Mouse (Mus musculus) kidney, postnatal 0 days (tissue): ENCODE data around the gene Fkbp8. TPM values are rescaled to one million over a fixed set of nuclear protein-coding genes. Genes with fewer than 3 reads are reported as not detected.

Experiments
- ATAC-seq: fragments of 200-750 bp; cut with Nextera tagmentation; replicated peaks from 2 replicates; pipeline ENCODE4 v1.8.0; 2017; ENCODE audit warnings: low read depth, moderate number of reproducible peaks, moderate TSS enrichment, moderate library complexity; ENCODE audit not compliant: low FRiP score
- DNase-seq: peaks from one replicate; pipeline ENCODE4 v3.0.0-alpha.2; 2016; ENCODE audit warnings: low spot score
- H3K27ac ChIP-seq: fragments of 300-500 bp; sonication (generic); 2 replicates; pipeline ENCODE4 v1.5.1; 2014; ENCODE audit warnings: mild to moderate bottlenecking
- H3K27me3 ChIP-seq: fragments of 300-500 bp; sonication (generic); 2 replicates; pipeline ENCODE4 v1.6.1; 2014; ENCODE audit warnings: low read length, mixed read lengths; ENCODE audit not compliant: insufficient read depth
- H3K36me3 ChIP-seq: fragments of 300-500 bp; sonication (generic); 2 replicates; pipeline ENCODE4 v1.6.1; 2014; ENCODE audit warnings: low read length, mixed read lengths; ENCODE audit not compliant: insufficient read depth
- H3K4me1 ChIP-seq: fragments of 300-500 bp; sonication (generic); replicated peaks from 2 replicates; pipeline ENCODE4 v1.6.1; 2014; ENCODE audit warnings: antibody characterized with exemption, low read length, mixed read lengths; ENCODE audit not compliant: insufficient read depth
- H3K4me2 ChIP-seq: fragments of 300-500 bp; sonication (generic); 2 replicates; pipeline ENCODE4 v1.6.1; 2014; ENCODE audit warnings: mild to moderate bottlenecking, low read length, moderate library complexity, mixed read lengths
- H3K4me3 ChIP-seq: fragments of 300-500 bp; sonication (generic); replicated peaks from 2 replicates; pipeline ENCODE4 v1.5.1; 2014; ENCODE audit warnings: low read depth, low read length
- H3K9ac ChIP-seq: fragments of 300-500 bp; sonication (generic); 2 replicates; pipeline ENCODE4 v1.6.1; 2014; ENCODE audit warnings: low read depth, low read length
- H3K9me3 ChIP-seq: fragments of 300-500 bp; sonication (generic); replicated peaks from 2 replicates; pipeline ENCODE4 v1.6.1; 2016; ENCODE audit warnings: low read length, inconsistent platforms, mixed read lengths
- CTCF ChIP-seq: IDR thresholded peaks from 2 replicates; pipeline ENCODE4 v1.5.1; 2016; ENCODE audit warnings: antibody characterized with exemption, low read depth, mild to moderate bottlenecking, moderate library complexity
- WGBS: fragments of 180-500 bp; shearing (Covaris S2); extraction: QIAGEN DNeasy Blood & Tissue Kit; methylation state at CpG from one replicate; pipeline ENCODE4 v1.1.7; 2014; 5-methylcytosine and 5-hydroxymethylcytosine counted together
- polyA plus RNA-seq: library from polyadenylated mRNA; unstranded; fragments of >200 nt; fragmentation: Nextera tagmentation; extraction: Ambion mirVana; gene quantifications from 2 replicates; pipeline ENCODE4 v1.2.1, GENCODE M21; 2015

The Fkbp8 gene
- polyA plus RNA-seq, 1 experiment from 2014 or later: 249 TPM

DNA sequence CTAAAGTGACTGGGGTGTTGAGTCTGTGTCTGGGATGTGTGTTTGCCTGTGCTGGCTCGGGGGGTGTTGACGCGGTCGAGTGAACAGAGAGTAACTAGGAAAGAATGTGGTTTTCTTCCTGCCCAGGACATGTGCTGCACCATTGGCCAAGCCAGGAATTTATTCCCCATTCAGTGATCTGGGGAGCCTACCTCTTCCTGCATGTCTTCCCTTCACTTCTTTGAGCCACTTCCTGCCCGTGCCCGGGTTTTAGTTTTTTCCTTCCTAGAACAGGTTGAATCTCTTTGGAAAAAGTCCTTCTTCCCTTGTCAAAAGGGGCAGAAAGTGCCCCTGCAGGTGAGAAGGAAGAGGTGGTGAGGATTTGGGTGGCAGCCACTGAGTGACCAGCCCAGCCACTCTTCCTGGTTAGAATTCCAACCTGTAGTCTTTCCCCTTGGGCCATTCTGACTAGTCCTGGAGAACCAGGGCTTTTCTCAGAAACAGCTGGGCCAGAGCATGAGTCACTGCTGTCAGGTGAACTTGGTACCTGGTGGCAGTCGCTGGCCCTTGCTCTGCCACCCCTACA lies 13.1 kb downstream of the Fkbp8 start:
- H3K27me3 ChIP-seq: no peaks in the 10 kb centered on the region
- 0 out of 2 replicates have a peak, but pooled peaks cover 11% of the 10 kb centered on the region for H3K4me1 ChIP-seq
- H3K36me3 ChIP-seq: 0 out of 2 replicates have a peak, but pooled peaks cover 10% of the 10 kb centered on the region
- ATAC-seq (no peak), DNase-seq (peak; percentile 71)
- H3K9ac ChIP-seq: peak overlapping the region; percentile 79; the same call in 1 of the 2 replicates
- peak overlapping the region; percentile 73 for H3K4me3 ChIP-seq
- H3K27ac ChIP-seq: peak overlapping the region; percentile 87
- H3K9me3 ChIP-seq: no peaks in the 10 kb centered on the region
- 21% methylated on average over 7 of the region's 7 CpGs for WGBS
- H3K4me2 ChIP-seq: peak overlapping the region; percentile 85
- 0 out of 2 replicates have a peak, but pooled peaks have one; percentile 3 for TF ChIP-seq CTCF

DNA sequence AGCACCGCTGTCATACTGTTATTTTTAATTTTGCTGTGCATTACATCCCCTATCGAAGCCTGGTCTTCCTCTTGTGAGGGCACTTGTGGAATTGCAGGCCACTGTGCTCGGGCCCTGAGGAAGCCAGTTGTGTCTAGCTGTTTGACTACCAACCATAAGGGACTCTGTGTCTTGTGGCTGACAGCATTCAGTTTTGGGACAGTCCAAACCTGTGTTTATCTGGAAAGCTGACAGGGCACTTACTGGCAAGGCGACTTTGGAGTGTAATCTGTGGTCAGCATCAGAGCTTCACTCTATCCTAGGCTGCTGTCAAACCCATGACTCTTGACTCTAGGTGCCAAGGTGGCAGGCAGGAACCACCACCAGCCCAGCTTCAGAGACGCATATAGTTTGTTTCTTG lies 13.6 kb downstream of the Fkbp8 start:
- no peak for DNase-seq
- Histone ChIP-seq H3K27ac (peak overlapping the region; percentile 87; the same call in 1 of the 2 replicates), H3K36me3 (0 out of 2 replicates have a peak, but pooled peaks cover 6% of the 10 kb centered on the region), H3K4me1 (0 out of 2 replicates have a peak, but pooled peaks cover 11% of the 10 kb centered on the region), H3K9ac (peak overlapping the region; percentile 27; the same call in 1 of the 2 replicates), H3K27me3 (no peaks in the 10 kb centered on the region), H3K9me3 (no peaks in the 10 kb centered on the region), H3K4me2 (peak overlapping the region; percentile 85), H3K4me3 (peak overlapping the region; percentile 73)
- ATAC-seq: no peak
- TF ChIP-seq CTCF: no peak
- WGBS: 73% methylated on average over 5 of the region's 5 CpGs

DNA sequence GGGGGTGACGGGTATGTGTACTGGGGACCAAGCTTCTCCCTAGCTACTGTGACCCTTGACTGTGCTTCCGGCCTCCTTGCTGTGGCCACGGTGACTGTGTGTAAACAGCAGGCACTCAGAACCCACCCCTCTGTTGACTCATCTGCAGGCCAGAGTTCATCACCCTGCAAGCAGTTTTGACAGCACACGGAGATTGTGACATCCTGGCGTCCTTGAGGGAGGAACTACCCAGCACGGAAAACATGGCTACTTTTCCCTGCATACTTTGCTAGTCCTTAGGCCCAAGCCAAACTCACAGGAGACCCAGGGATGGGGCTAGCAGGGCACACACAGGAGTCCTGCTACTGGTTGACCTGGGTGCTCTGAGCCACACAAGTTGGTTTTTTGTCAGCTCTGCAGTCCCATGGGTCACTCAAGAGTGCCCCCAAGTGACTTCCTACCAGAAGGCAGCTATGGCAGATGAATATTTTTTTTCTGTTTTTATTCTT lies 16.7 kb downstream of the Fkbp8 start:
- H3K27ac ChIP-seq: peak overlapping the region; percentile 48; the same call in 1 of the 2 replicates
- H3K4me3 ChIP-seq: no peak overlapping the region
- no peak overlapping the region for H3K4me2 ChIP-seq
- TF ChIP-seq CTCF: peak; percentile 50
- 0 out of 2 replicates have a peak overlapping the region, but pooled peaks have one; percentile 10 for H3K9ac ChIP-seq
- 0 out of 2 replicates have a peak, but pooled peaks cover 16% of the 10 kb centered on the region for H3K4me1 ChIP-seq
- H3K36me3 ChIP-seq: no peaks in the 10 kb centered on the region
- H3K9me3 ChIP-seq: no peaks in the 10 kb centered on the region
- ATAC-seq: no peak
- no peaks in the 10 kb centered on the region for H3K27me3 ChIP-seq
- DNase-seq: no peak
- 54% methylated on average over 6 of the region's 6 CpGs for WGBS

DNA sequence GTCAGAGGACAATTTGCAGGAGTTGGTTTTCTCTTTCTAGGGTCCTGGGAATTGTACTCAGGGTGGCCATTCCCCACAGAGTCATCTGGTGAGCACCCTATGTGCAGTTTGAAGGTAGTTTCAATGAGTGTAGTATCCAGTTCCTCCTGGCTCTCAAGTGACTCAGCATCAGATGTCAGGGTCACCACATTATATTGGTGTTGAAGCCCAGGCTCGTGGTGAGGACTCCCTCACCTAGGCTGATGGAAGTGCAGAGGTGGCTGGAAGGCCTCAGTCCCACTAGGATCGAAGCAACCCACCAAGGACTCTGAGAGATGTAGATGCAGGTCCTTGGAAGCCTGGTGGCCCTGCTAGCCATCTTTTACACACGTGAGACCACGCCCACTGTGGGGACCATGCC lies 18.9 kb downstream of the Fkbp8 start:
- no peak overlapping the region for H3K4me3 ChIP-seq
- DNase-seq (no peak), ATAC-seq (no peak)
- H3K27me3 ChIP-seq: no peaks in the 10 kb centered on the region
- H3K9ac ChIP-seq: no peak overlapping the region
- 77% methylated on average over 4 of the region's 4 CpGs for WGBS
- H3K4me2 ChIP-seq: no peak overlapping the region
- no peak for TF ChIP-seq CTCF
- 0 out of 2 replicates have a peak, but pooled peaks cover 9% of the 10 kb centered on the region for H3K4me1 ChIP-seq
- no peak overlapping the region for H3K27ac ChIP-seq
- H3K9me3 ChIP-seq: no peaks in the 10 kb centered on the region
- H3K36me3 ChIP-seq: no peaks in the 10 kb centered on the region

DNA sequence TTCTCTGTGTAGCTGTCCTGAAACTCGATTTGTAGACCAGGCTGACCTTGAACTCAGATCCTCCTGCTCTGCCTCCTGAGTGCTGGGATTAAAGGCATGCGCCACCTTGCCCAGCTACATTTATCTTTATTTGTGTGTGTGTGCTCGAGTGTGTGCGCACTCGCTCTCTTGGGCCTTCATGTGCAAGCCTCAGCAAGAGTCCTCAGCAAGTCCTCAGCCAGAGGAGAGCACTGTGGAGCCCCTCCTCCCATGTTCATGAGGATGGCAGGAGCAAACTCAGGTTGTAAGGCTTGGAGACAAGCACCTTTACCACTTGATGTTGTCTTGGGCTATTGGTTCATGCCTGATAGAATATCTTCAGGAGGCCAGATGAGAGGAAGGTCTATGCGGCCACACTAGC lies 20.2 kb downstream of the Fkbp8 start:
- DNase-seq (no peak), ATAC-seq (no peak)
- no peaks in the 10 kb centered on the region for H3K9me3 ChIP-seq
- H3K4me1 ChIP-seq: 0 out of 2 replicates have a peak, but pooled peaks cover 7% of the 10 kb centered on the region
- H3K36me3 ChIP-seq: no peaks in the 10 kb centered on the region
- no peak overlapping the region for H3K27ac ChIP-seq
- 85% methylated on average over 6 of the region's 6 CpGs for WGBS
- no peak overlapping the region for H3K4me2 ChIP-seq
- no peak for TF ChIP-seq CTCF
- no peaks in the 10 kb centered on the region for H3K27me3 ChIP-seq
- no peak overlapping the region for H3K4me3 ChIP-seq
- H3K9ac ChIP-seq: no peak overlapping the region

DNA sequence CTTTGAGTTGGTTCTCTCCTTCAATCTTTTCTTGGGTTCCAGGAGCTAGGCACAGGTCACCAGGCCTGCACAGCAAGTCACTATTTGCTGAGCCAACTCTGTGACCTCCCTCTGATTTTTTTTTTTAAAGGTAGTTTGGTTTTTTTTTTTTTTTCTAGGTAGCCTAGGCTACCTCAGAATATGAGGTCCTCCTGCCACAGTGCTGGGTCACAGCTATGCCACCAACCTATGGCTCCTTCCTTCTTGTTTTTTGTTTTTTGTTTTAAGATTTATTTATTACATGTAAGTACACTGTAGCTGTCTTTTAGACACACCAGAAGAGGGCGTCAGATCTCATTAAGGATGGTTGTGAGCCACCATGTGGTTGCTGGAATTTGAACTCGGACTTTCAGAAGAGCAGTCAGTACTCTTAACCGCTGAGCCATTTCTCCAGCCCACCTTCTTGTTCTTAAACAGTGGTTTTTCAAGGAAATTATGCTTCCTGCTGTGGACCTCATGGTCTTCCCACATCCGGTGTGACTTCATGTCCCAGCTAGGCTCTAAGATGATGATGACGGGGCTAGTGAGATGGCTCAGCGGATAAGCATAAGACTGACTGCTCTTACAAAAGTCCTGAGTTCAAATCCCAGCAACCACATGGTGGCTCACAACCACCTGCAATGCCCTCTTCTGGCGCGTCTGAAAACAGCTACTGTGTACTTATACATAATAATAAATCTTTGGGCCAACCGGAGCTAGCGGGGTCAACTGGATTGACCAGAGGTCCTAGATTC lies 22.1 kb downstream of the Fkbp8 start:
- 88% methylated on average over 10 of the region's 10 CpGs for WGBS
- Histone ChIP-seq H3K4me3 (no peak overlapping the region), H3K27ac (no peak overlapping the region), H3K9me3 (no peaks in the 10 kb centered on the region), H3K27me3 (no peaks in the 10 kb centered on the region), H3K9ac (no peak overlapping the region), H3K4me1 (peaks cover 18% of the 10 kb centered on the region; the same call in 1 of the 2 replicates), H3K36me3 (no peaks in the 10 kb centered on the region), H3K4me2 (no peak overlapping the region)
- 0 out of 2 replicates have a peak, but pooled peaks have one; percentile 29 for TF ChIP-seq CTCF
- no peak for DNase-seq
- no peak for ATAC-seq
